Mouse (Mus musculus): ENCODE data around the gene Kif22. TPM values are rescaled to one million over a fixed set of nuclear protein-coding genes. Genes with fewer than 3 reads are reported as not detected.

Gene Kif22
- total RNA-seq, 2 experiments from 2014 or later = 1.7 to 2.3 TPM

DNA sequence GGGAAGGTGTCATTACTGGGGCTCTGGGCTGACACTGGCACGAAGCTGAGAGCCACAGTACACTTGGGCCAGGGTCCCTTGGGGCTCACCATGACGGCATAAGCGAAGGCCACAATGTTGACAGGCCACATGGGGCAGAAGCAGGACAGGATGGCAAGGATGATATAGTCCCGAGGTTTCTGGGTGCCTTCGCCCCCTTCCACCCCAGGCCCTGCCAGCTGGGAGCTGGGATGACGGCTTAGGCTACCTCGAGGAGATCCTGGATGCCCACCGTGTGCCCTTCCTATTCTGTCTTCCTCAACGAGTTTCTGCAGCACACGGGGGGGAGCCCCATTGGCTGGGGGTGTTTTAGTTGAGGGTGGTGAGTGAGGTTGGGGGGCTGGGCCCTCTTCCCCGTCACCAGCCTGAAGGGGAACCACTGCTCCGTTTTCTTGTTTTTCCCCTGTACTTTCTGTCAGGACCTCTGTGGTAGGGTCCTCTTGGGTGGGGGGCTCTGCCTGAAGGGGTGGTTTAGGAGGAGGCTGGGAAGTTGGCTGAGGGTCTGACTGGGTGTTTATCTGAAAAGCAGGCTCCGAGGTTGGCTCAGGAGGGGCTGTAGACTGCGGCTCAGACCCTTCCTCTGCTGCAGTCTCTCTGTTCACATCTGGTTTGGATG lies 22.8 kb downstream of the Kif22 start:
- no peak for DNase-seq (ENCODE audit: low spot score)
- intact Hi-C loops (cut with DNase I) = no loop called here

DNA sequence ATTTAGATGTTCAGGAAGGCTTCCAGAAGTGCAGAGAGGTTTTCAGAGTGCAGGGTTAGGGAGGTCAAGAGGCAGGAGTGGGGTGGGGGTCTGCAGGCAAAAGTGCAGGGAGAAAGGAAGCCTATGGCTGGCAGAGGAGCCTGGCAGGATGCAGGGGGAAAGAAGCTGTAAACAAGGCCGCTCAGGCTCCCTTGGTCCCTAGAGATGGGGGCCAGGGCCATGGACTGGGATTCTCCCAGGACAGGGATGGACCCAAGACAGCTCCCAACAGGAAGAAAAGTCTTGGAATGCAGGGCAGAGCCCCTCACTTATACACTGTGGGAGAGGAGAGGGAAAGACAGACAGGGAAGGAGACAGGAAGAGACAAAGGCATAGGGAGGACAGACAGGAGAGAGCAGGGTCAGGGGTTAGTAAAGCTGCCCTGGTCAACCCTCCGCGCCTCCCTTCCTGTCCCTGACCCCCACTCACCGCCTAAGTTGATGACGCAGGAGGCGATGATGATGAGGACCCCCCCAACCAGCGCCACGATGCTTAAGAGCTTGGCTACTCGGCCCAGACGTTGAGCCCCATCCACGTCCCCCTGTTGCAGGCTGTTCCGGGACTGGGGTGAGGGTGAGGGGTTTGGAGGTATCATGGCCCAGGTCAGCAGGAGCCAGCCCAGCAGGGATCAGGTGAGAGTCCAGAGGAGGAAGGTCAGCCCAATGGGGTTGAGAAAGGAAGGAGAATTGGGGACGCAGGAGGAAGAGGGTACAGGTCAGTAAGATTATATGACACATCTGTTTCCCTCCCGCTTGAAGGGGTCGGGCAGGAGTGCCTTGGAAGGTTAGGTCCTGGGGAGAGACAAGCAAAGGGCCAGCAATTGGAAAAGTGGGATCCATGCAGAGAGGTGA lies 23.6 kb downstream of the Kif22 start:
- intact Hi-C loops (cut with DNase I) = no loop called here
- no peak for DNase-seq (ENCODE audit: low spot score)

DNA sequence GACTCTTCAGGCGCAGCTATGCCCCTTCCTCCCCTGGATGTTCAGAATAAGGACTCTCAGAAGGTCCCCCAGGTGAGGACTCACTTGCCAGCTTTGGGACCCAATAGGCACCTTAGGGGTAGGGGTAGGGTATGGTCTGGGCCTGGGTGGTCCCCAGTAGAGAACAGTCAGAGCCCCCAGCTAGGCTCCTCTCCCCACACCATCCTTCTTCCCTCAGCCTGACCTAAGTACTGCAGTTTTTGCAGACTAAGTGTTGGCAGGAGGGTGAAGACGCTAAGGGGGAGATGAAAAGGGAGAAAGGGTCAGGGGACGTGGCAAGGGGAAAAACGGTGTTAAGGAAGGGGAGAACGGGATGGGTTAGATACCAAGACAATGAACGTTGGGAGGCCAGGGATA lies 24.3 kb downstream of the Kif22 start:
- DNase-seq (ENCODE audit: low spot score) = no peak
- intact Hi-C loops (cut with DNase I) = no loop called here

DNA sequence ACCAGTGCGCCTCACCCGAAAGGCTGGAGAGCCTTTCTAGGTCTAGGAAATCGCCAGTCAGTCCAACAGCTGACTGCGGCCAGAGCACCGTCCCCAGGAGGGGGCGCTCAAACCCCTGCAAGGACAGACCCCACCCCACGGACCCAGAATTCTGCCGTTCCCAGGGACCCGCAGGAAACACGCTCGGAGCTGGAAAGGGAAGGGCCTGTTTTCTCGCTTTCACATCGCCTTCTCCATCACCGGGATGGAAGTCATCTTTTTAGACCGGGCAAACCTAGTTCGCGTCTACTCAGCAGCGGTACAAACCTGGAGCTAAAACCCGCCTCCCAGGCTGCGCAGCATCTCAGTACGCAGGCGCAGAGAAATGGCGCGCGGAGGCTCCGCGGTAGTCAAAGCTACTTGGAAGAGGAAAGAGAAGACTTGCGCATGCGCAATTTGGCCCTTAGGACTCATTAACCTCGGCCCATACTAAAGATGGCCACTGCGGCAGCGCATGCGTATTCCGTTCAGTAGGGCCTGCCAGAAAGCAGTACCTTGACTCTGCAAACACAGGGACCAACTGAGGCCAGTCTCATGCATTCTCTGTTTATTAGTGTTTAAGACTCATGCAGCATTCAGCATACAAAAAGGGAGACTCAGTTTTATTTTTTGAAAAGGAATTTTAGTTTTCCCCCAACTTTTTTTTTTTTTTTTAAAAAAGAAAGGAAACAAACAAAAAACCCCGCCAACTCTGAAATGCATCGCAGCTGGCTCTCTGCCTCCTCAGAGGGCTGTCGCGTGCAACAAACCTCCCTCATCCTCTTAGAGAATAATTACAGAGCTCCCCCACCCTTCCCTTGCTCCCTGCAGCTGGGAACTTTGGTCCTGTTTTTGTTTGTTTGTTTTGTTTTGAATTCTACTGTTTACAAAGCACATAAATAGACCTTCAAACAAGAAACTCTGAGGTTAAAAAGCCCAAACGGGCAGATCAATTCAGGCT lies 25.0 kb downstream of the Kif22 start, which contains the start of gene Pagr1a:
Pagr1a (minus strand) TSS at position 382 of the 979 bp plus-strand sequence.
- peak; percentile 94 for DNase-seq (ENCODE audit: low spot score)

DNA sequence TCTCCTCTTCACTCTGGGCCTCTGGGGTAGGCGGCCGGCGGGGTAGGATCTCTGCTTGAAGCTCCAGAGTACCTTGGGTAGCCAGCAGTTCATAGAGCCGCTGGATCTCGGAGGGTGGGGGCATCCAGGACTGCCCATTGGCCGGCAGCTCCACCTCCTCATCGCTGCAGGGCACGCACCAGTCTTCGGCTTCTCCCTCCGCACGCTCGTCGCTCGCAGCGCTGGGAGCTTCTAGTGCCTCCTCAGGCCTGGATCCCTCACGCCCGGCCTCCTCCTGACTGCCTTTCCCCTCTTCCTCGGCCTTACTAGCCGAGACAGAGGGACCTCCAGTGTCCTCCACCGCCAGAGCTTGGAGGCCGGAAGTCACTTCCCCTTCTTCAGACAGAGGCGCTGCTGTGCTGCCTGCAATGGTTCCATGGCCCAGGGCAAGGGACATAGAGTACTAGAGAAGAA lies 25.8 kb downstream of the Kif22 start:
- intact Hi-C loops (cut with DNase I) = no loop called here
- DNase-seq (ENCODE audit: low spot score) = no peak

More for the DNA sequence above, 25.0 kb downstream of the Kif22 start, which contains the start of gene Pagr1a:
- intact Hi-C loops (cut with DNase I) = no loop called here

DNA sequence TGATC lies 26.0 kb downstream of the Kif22 start, which contains the start of gene Pagr1b:
Pagr1b (minus strand) TSS at position 4 of the 5 bp plus-strand sequence.
- DNase-seq (ENCODE audit: low spot score) = no peak
- intact Hi-C loops (cut with DNase I) = no loop called here

DNA sequence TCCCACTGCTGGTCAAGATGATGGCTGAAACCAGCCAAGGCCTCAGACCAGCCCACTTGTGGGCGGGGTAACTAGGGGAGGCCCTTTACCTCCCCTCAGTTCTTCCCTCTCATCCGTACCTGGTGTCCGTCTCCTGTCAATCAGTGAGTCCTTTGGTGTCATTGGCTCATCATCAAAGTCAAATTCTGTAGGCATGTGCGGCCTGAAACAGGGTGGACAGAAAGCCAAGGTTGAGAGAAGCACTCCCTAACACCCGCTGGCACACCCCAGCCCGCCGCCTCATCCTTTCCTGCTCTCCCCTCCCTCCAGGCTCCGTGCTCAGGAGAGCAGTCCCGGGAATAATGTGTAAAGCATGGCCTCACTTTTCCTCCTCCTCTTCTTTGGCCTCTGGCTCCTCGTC lies 26.2 kb downstream of the Kif22 start:
- intact Hi-C loops (cut with DNase I) = no loop called here
- no peak for DNase-seq (ENCODE audit: low spot score)

DNA sequence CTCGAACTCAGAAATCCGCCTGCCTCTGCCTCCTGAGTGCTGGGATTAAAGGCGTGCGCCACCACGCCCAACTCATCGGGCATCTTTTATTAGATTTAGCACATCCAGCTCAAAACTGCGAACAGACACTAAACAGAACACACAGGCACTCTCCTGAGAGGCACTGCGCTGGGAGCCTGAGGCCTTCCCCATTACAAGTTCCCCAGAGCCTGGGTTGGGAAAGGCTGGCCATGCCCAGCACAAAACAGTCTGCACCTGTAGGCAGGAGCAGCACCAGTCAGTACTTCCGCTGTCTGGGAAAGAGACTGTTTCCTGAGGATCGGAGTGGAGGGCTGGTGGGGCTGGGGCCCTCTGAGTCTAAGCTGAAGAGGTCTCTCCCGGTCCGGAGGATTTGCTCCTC lies 27.3 kb downstream of the Kif22 start:
- no peak for DNase-seq (ENCODE audit: low spot score)
- intact Hi-C loops (cut with DNase I) = loop anchor here (2.0 kb wide), 1 partner anchor 38 kb away; the partner anchor contains the start of gene Cdiptos

DNA sequence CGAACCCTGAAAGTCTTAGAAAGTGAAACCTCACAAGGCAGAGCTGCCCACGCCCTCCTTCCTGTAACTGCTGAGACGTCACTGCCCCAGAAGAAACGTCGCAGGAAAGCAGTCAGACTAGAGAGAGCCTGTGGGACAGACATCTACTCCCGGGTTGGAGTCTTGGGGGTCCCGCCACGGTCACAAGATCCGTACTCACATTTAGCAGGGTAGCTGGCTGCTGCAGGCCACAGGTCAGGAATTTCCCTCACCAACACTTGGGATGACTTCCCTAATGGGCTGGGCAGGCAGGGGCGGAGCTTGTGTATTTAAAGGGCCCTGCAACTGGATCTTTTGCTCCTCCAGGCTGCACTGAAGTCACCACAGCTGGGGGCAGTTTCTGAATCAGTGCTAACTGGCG lies 28.0 kb downstream of the Kif22 start, which contains the start of gene Mvp:
Mvp (minus strand) TSS at position 302 of the 400 bp plus-strand sequence.
- intact Hi-C loops (cut with DNase I) = loop anchor here (2.0 kb wide), 1 partner anchor 38 kb away; the partner anchor contains the start of gene Cdiptos

DNA sequence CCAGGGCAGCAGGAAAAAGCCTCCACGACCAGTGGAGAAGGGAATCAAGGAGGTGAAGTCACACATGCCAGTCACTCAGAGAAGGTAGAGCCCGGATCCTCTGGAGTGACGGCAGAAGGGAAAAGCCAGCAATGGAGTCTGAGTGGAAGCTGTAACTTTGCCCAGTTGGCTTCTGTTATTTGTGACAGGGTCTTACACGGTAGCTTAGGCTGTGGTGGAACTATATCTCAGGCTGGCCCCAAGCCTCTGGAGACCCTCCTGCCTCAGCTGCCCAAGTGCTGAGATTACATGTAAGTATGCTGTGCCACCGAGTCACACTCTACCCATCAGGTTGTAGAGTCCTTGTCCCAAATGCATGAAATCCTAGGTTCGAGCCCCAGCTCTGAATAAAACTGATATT lies 28.9 kb downstream of the Kif22 start:
- intact Hi-C loops (cut with DNase I) = no loop called here
- DNase-seq (ENCODE audit: low spot score) = no peak

More for the DNA sequence above, 28.0 kb downstream of the Kif22 start, which contains the start of gene Mvp:
- peak; percentile 60 for DNase-seq (ENCODE audit: low spot score)

DNA sequence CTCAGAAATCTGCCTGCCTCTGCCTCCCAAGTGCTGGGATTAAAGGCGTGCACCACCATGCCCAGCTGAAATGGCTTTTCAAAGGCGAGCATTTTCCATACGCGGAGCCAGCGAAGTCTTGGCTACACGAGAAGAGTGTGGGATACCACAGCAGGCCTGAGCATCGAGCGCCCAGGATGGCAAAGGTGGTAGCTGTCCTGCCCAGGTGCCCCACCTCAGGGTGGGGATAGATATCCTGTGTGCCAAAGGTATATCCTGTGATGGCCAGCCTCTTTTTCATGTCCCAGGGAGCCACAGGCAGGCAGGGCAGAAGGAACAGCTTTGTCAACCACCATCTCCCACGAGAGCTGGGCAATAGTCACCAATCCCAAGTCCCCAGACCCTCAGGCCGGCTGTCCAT lies 29.4 kb downstream of the Kif22 start:
- intact Hi-C loops (cut with DNase I) = no loop called here
- DNase-seq (ENCODE audit: low spot score) = no peak

DNA sequence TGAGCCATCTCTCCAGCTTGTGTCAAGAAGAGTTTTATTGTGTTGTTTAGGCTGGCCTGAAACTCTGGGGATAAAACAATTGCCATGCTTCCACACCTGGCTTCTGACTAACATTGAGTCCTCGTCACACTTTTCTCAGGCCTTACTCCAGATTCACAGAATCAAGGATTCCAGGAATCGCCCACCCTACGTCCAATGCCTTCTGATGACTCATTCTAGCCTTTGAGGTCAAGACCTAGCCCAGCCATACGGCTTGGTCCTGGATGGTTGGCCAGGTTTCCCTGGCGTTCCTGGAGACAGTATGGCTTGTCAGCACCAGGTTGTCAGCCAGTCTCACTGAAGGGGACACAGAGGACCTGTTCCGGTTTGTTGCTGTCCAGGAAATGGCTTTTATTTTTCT lies 29.9 kb downstream of the Kif22 start:
- DNase-seq (ENCODE audit: low spot score) = no peak
- intact Hi-C loops (cut with DNase I) = no loop called here

DNA sequence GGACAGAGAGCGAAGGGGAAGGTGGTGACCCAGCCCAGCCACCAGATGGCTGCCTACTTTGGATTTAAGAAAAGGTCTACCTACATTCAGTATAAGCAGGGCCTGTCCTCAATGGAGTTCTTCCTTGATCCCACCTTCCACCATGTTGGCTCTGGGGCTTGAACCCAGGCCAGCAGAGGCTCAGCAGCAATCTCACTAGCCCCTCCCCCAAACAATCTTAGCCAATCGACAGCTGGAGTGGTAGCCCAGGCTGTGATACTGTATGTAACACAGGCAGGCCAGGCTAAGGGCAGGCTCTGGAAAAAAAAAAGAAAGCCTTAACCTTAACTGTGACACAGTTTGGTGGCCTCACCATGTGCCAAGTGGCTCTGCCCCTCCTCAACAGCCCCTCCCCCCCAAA lies 30.6 kb downstream of the Kif22 start:
- no peak for DNase-seq (ENCODE audit: low spot score)
- intact Hi-C loops (cut with DNase I) = no loop called here

DNA sequence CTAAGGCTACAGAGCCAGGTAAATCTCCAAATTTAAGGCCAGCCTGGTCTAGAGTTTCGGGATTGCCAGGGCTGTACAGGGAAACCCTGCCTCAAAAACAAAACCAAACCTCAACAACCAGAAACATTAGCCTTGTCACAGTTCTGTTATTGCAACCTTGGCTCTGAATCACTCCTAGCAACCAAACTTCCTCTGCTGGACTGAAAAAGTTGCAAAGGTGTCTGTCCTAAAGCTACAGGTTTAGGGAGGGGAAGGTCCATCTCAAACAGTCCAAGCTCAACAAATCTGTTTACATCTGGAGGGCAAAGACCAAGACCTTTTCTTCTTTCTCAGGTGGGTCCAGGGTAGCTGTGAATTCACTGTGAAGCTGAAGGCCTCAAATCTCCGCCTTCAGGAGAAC lies 31.2 kb downstream of the Kif22 start:
- intact Hi-C loops (cut with DNase I) = no loop called here
- no peak for DNase-seq (ENCODE audit: low spot score)

DNA sequence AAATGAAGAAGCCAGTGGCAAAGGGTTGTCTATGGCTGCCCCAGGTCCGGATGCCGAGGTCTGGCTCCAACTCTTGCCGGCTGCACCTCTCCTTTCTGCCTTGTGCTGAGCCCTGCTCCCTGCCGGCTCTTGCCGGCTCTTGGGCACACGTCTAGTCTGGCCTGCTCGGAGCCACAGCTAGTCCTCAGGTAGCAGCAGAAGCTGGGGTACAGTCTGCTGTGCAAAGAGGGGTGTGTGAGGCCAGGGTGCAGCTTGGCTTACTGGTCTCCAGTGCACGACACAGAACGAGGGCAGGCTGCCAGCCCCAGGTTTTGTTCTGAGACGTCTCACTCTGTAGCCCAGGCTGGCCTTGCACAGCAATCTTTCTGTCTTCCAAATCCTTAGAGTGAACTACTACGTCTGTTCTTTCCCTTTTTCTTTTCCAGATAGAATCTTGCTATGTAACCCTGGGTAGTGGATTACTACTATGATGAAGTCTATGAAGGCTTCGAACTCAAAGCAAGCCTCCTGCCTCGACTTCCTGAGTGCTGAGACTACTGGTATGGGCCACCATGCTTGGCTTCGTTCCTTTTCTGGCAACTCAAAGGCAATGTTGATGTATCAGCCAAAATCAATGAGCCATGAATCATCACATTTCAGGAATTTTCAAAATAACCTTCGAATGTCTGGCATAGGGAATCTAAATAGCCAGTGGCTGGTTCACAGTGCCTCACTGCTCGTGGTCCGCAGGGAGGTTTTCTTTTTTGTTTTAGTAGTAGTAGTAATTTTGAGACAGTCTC lies 32.8 kb downstream of the Kif22 start:
- intact Hi-C loops (cut with DNase I) = loop anchor here (5.0 kb wide), 1 partner anchor 93 kb away; no protein-coding TSS in a partner anchor
- no peak for DNase-seq (ENCODE audit: low spot score)

DNA sequence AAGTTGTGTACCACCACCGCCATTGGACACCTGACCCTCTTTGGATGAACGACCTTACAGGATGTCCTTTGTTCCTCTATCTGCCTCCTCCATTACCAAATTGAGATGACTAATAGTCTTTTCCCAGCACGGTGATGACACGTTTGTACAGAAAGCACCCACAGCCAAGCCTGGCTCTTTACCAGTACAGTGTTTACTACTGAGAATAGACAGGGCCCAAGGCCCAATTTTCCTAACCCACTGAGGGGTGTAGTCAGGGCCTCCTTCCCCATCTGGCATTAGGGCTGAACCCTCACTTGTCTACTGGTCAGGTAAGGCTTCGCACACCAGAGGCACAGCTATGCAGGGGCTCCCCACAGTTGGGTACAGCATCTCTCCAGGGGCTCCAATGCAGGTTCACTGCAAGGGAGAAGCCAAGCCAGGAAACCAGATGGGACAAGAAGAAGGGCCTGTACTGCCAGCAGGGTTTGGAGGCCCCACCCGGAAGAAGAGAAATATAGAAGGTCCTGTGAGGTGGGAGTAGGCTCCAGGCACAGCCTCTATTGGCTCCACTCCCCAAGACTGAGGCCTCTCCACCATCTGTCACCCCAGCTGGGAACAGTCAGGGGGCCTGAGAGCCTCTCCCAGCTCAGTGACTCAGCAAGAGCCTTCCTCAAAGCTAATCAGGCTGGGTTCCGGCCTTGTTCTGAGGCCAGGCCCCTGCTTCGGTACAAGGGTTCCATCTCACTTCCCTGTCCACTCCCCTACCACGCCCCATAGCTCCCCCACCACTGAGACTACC lies 33.8 kb downstream of the Kif22 start:
- intact Hi-C loops (cut with DNase I) = loop anchor here (5.0 kb wide), 1 partner anchor 94 kb away; no protein-coding TSS in a partner anchor
- DNase-seq (ENCODE audit: low spot score) = peak; percentile 84

DNA sequence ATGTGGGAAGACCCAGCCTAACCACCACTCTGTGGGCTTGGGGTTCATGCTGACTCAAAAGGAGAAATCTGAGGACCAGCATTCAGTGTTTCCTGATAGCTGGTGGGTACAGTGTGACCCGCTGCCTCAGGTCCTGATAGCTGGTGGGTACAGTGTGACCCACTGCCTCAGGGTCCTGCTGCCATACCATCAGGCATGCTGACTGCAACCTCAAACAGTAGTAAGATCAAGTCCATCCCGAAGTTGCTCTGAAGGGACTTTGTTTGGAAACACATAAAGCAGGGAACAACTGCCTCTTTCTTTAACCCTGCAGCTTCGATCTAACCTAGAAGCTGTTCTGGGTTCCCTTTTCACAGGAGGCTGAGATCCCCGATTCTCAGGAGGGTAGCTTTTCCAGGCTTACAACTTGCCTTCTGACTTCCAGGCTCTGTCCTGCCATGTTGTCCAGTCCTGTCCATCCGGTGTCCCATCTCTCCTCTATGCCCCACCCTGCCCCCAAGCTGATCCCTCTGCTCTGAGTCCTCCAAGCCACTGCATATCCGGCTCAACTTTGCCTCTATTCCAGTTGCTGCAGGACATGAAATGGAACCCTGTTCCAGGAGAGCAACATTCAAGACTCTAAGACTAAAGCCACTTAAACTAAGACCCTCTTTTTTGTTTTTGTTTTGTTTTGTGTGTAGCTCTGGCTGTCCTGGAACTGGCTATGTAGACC lies 34.8 kb downstream of the Kif22 start:
- intact Hi-C loops (cut with DNase I) = loop anchor here (5.0 kb wide), 1 partner anchor 95 kb away; no protein-coding TSS in a partner anchor
- DNase-seq (ENCODE audit: low spot score) = no peak
